Mouse (Mus musculus) natural killer cell, adult 2 months (primary cell): ENCODE measurements around the gene Nup88.

Experiments used
- DNase-seq, 2 experiments: peaks; one replicate each; pipeline ENCODE4 v3.0.0; 2022; ENCODE audit warnings: low spot score in 2 of 2

Nup88 gene

DNA sequence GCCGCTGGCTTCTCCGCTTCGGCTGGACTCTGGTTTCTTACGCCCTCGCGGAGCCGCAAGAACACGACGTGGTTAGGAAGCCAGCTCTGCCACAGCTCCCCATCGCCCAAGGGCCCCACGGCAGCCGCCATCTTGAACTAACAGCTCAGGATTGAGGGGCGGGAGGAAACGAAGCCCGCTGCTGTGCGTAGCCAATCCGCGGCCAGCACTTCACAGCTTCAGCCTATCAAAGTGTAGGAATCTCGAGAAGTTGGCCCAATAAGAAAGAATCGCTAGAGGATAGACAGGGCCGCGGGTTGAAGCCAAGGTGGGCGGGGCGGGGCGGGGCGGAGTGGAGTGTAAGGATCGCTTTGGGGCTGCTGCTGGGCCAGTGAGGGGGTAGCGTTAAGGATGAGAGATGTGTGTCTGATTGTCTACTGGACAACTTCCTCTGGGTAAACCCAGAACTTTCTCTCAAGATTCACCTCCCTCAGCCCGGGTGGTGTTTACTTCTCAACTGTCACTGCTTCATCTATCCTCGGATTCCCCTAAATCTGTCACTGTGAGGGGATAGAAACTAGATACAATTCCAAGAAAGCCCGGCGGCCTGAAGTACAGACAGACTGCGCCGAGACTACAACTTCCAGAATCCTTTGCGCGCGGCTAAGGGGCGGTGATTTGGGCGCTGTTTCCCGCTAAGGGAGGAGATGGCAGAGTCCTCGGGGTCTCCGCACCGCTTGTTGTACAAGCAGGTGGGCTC is at the start of gene Nup88, which contains the start of gene Rpain:
Gene Nup88, minus strand, starts transcription at position 153 of the 739 bp plus-strand sequence.
Gene Rpain, plus strand, starts transcription at position 393 of the 739 bp plus-strand sequence.
- peak; percentile 87 to 90 for DNase-seq

DNA sequence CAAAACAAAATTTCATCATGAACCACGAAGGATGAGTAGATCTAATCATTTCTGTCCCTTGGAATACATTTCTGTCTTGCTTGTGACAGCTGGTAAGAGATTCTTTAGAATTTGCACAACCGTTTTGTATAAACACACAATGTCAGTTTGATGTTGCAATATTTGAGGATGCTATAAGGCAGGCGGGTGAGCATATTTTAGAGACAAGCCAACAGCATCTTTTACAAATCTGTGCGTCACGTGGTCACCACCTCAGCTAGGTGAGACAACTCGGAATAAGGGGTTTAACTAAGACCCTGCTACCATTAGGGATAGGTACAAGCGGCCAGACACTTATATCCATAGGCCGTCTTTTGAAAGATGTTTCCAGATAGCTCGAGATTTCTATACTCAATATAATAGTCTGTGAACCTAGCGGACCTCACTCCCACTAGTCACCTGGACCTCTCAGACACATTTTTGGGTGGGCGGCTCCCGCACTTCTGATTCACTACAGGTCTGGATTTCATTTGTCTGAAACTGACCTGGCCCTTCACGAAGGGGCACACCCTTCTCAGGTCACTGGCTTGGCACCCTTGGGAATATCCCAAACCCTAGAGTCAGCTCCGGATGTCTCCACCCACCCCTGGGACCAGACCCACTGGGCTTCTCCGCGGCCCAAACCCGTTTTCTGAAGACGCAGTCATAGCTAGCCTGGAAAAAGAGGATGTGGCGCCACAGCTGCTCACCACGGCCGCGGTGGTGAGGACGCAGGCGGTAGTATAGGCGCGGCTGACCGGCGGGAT is 48.8 kb upstream of the Nup88 start:
- DNase-seq, result no peak

- DNase-seq, result no peak
Measured at GRCm38 (mm10) chr11:71017051-71017450, 47.3 kb upstream of the Nup88 start.

- DNase-seq, result no peak
Measured at GRCm38 (mm10) chr11:71012743-71013142, 43.0 kb upstream of the Nup88 start.

GRCm38 (mm10) chr11:71008321-71008720 is 38.5 kb upstream of the Nup88 start:
- no peak for DNase-seq

DNA sequence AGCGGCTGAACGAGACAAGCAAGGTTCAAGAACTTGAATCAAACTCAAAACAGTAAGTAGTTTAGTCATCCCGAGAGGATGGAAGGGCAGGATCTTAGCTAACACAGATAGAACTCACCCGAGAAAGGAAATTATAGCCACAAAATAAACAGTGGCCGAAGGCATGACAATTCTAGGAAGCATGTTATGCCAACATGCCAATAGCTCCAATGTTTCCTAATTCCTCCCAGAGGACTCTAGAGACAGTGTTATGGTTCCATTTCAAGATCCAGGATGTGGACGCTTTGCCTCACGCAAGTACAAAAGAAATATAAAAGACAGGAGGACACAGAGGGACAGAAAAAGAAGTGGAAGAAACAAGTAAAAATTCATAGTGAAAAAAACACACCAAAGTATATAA is 38.1 kb upstream of the Nup88 start:
- no peak for DNase-seq

DNA sequence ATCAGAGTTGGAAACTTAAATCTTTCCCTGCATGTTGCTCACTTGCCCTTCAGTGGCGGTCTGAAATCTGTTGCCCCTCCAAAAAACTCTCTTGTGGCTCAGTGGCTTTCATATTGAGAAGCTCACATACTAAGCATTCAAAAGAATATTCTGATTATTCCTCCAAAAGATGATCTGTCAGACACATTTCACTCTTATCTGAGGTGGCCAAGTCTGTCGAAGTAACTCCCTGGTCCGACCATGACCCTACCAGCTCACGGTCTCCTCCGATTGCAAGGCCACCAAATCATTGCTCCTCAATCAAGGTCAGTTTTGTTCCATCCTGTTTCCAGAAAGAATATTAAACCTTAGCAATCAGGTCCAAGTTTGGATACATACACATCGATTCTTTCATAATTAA is 37.3 kb upstream of the Nup88 start:
- no peak for DNase-seq

- DNase-seq, result no peak
Measured at GRCm38 (mm10) chr11:71005046-71005445, 35.3 kb upstream of the Nup88 start.

DNA sequence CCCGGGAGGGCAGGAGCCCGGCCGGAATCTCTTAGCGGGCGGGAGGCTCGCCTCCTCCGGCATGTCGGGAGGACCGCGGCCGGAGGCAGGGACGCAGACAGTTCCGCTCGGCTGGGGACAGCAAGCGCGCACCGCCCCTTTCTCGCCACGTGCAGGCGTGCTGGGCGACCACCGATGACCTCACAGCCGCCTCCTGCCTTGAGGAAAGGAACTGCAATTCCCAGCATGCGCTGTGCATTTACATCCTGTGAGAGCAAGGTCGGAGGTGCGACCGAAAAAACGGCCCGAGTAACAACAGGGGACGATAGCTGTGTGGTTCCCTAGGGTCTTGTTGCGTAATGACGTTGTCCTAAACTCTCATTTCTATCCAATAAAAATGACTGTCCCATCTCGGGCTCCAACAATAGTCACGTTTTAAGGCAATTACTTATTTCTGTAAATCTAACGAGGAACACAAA is 34.6 kb upstream of the Nup88 start, which contains the start of gene Dhx33:
Gene Dhx33, minus strand, starts transcription at position 122 of the 458 bp plus-strand sequence.
- peak; percentile 94 to 95 for DNase-seq

- DNase-seq, result peak in 1 of 2 experiments; percentile 6
Measured at GRCm38 (mm10) chr11:71003611-71004315, 34.0 kb upstream of the Nup88 start.

DNA sequence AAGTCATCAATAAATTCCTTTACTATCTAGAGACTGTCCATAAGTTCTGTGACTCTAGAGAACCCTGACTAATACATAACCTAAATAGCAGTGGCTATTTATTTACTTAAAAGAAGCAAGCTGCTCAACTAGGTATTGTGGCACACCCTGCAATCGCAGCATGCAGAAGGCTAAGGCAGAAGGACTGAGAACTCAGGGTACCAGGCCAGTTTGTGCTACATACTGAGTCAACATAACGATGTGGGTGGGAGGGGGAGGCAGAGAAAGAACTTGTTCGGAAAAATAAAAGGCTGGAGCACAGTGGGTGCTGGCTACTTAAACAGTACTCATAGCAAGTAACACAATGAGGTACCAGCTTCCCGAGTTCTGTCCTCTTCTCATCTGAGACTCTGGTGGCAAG is 31.4 kb upstream of the Nup88 start:
- DNase-seq, result no peak

DNA sequence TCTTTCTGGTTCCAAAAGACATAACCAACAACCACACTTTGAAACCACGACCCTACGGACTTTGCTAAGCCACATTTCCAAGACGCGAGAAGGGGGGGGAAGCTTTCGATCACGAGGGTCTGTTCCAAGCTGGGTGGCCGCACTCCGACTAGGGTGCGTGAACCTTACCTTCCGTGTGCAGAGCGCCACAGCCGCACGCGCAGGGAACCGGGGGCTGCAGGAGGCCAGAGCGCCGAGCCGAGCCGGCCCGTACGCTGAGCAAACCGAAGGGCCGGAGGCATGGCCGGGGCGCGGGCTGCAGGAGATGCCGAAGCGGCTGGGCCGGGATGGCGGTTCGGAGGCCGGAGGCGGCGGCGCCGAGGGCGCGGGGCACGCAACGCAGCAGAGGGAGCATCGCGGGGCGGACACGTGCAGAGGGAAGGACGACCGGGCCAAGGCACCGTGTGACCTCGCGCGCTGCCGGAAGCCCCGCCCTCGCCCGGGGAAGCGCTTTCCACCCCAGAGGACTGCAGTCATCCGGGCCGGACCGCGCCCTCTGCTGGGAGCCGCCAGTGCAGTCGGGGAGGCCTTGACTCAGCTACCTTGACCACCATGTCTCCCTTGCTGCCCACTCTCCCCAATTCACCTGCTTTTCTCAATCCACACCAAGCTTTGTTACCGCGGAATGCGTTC is 12.9 kb upstream of the Nup88 start, which contains the start of gene C1qbp:
Gene C1qbp, minus strand, starts transcription at position 470 of the 672 bp plus-strand sequence.
- peak; percentile 90 to 92 for DNase-seq

GRCm38 (mm10) chr11:70982030-70982429 is 12.3 kb upstream of the Nup88 start:
- no peak for DNase-seq

DNA sequence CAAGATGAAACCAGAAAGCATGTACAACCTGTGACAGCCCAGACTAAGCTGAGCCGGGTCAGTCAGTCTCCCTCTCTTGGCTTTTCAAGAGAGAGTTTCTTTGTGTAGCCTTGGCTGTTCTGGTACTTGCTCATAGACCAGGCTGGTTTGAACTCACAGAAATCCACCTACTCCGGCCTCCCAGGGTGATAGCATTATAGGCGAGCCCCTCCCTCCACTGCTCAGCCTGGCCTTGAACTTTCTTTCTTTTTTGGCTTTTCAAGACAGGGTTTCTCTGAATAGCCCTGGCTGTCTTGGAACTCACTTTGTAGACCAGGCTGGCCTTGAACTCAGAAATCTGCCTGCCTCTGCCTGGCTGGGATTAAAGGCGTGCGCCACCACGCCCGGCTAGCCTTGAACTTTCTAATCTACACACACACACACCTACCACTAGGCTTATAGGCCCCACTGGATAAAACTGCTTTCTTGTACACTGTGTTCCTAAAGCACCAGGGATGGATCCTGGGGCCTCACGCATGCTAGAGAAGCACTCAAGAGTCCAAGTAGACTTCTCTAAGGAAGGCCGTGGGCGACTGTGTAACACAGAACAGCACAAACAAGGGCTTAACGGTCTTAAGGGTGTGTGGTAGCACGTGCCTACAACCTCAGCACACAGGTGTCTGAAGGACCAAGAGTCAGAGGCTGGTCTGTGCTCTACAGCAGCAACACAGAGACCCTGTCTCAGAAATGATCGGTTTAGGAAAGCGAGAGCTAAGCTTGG is 11.2 kb upstream of the Nup88 start:
- DNase-seq, result no peak

DNA sequence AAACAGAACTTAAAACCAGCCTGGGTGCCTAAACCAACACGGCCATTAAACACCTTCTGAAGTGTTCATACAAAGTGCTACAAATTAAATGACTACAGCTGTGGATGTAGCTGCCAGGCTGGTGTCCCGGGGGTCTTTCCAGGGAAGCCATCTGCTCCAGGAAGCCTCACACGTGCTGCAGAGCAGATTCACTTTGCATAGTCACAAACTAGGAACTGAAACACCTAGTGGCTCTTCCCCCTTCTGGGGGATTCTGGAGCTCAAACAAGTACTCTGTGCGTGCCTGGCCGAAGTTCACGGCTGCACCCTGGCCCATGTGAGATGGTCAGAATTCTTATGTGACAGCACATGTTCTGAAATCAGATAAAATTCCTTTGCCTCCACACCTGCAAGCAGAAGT is 10.5 kb upstream of the Nup88 start:
- DNase-seq, result no peak

- no peak for DNase-seq
Measured at GRCm38 (mm10) chr11:70977293-70977692, 7.5 kb upstream of the Nup88 start.

- DNase-seq, result no peak
Measured at GRCm38 (mm10) chr11:70975193-70975592, 5.4 kb upstream of the Nup88 start.

DNA sequence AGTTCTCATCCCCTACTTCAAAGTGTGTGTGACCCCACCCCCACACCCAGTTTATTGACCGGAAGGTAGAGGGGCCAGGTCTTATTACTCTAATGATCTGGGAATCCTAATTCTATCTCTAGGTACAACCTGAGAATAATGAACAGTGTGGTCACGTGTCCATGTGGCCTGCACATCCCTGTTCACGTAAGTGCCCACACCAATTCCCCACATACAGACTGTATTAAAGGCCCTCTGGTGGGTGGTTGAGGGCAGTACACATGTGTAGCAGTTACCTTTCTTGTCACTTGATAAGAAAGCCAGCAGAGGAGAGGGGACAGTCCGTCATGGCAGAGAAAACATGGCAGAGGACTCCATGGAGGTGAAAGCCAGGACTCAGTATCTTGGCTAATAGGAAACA is 4.2 kb upstream of the Nup88 start:
- DNase-seq, result peak in 1 of 2 experiments; percentile 9

DNA sequence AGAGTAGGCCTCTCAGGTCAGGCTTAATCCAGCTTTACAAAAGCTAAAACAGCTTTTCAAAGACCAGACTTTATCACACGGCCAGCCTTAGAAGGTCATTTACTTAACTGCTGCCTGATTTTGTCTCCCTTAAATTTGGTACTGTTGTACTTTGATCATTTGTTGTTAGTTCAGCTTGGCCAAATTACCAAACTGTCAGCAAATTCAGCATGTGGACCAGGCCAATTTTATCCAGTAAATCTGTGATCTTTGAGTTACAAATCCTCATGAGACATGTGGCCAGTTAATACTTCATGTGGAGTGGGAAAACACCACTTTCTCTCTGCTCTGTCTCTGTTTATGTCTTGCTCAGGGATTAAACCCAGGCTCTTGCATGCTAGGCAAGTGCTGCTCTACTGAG is 2.8 kb upstream of the Nup88 start:
- no peak for DNase-seq
